ENCODE assay signal across 26 mouse cellular contexts in genomic region chr1:73184477-73184876, GRCm38 (mm10).
"Had no signal": no experiment of that assay in that cellular context is flagged by ENCODE, and none has a peak within 500 bp of the region (broad histone marks: within the 10 kb centered on the region; RNA-seq: fewer than 3 reads in every experiment).

No protein-coding gene starts in this region.

- H3K9me3 ChIP-seq: heart, embryonic 13.5 days; heart, embryonic 15.5 days; hindbrain, embryonic 10.5 days; hindbrain, embryonic 12.5 days; kidney, embryonic 15.5 days; limb, embryonic 13.5 days; limb, embryonic 15.5 days had no signal

- H3K9ac ChIP-seq: forebrain, postnatal 0 days; heart, embryonic 13.5 days; heart, embryonic 15.5 days; hindbrain, embryonic 12.5 days; hindbrain, embryonic 14.5 days; kidney, embryonic 15.5 days; limb, embryonic 13.5 days; limb, embryonic 15.5 days had no signal

- H3K27ac ChIP-seq: gastrocnemius, adult 2 months; heart, adult 2 months; heart, embryonic 13.5 days; heart, embryonic 15.5 days; hindbrain, embryonic 10.5 days; hindbrain, embryonic 12.5 days; hindbrain, embryonic 14.5 days; kidney, embryonic 15.5 days; kidney, postnatal 0 days; limb, embryonic 13.5 days; limb, embryonic 15.5 days had no signal

- H3K4me1 ChIP-seq: heart, embryonic 13.5 days; heart, embryonic 15.5 days; hindbrain, embryonic 12.5 days; kidney, embryonic 15.5 days; limb, embryonic 13.5 days; limb, embryonic 15.5 days had no signal

- H3K4me2 ChIP-seq: heart, embryonic 11.5 days; heart, embryonic 13.5 days; heart, embryonic 15.5 days; hindbrain, embryonic 12.5 days; hindbrain, embryonic 14.5 days; kidney, embryonic 15.5 days; limb, embryonic 13.5 days; limb, embryonic 15.5 days had no signal

- H3K36me3 ChIP-seq: heart, embryonic 13.5 days; heart, embryonic 15.5 days; hindbrain, embryonic 10.5 days; hindbrain, embryonic 12.5 days; kidney, embryonic 15.5 days; limb, embryonic 13.5 days; limb, embryonic 15.5 days had no signal

- H3K4me3 ChIP-seq: gastrocnemius, adult 2 months; heart, adult 2 months; heart, embryonic 13.5 days; heart, embryonic 15.5 days; hindbrain, embryonic 10.5 days; hindbrain, embryonic 12.5 days; kidney, embryonic 15.5 days; limb, embryonic 13.5 days; limb, embryonic 15.5 days had no signal

- DNase-seq: forebrain, postnatal 0 days; gastrocnemius, adult 2 months; gastrocnemius, postnatal 10 days; gastrocnemius, postnatal 25 days; heart, adult 2 months; heart, postnatal 4 days; kidney, adult 11 months; kidney, adult 2 months; kidney, adult 9 months; kidney, postnatal 14 days; kidney, postnatal 36 days; layer of hippocampus, adult 9-11 months; layer of hippocampus, postnatal 36 days; left cerebral cortex, postnatal 4 days had no signal

- ATAC-seq: forebrain, postnatal 0 days; hindbrain, embryonic 16.5 days; intestine, embryonic 16.5 days had no signal

- H3K27me3 ChIP-seq: heart, embryonic 13.5 days; heart, embryonic 15.5 days; hindbrain, embryonic 12.5 days; kidney, embryonic 15.5 days; limb, embryonic 13.5 days; limb, embryonic 15.5 days had no signal
